Mouse (Mus musculus): ENCODE measurements at regions not wholly inside any gene's neighbourhood (a gene's known extent, or its start where the extent isn't known, plus 50 kb on each side); places are given as distances from the start of the nearest gene placed in this dataset.

GRCm38 (mm10) chr1:156989149-156989785 is 49.8 kb upstream of the Ralgps2 start:
- Histone ChIP-seq H3K36me3 (no peaks in the 10 kb centered on the region), H3K4me3 (no peak overlapping the region), H3K9ac (no peak overlapping the region), H3K4me1 (peaks cover 42% of the 10 kb centered on the region), H3K27me3 (replicated peaks) (no peaks in the 10 kb centered on the region), H3K4me2 (no peak overlapping the region), H3K9me3 (no peaks in the 10 kb centered on the region), H3K27ac (replicated peaks) (no peak overlapping the region)
- 79% methylated on average over 10 of the region's 10 CpGs for WGBS
- ATAC-seq (ENCODE audit: extremely low read depth, insufficient number of reproducible peaks, low FRiP score, low TSS enrichment): no peak
